Mouse (Mus musculus) MEL (cell line): ENCODE data around the gene Treh.

Source experiments
- CTCF ChIP-seq, 3 experiments: IDR thresholded peaks in 2 of 3; conservative IDR thresholded peaks in 1 of 3; 2 replicates each; pipeline ENCODE4 v1.5.1; 2011 to 2012; ENCODE audit warnings: low read length in 3 of 3, low read depth in 2 of 3, mild to moderate bottlenecking in 2 of 3, improper control_type of control experiment in 1 of 3, inconsistent platforms in 1 of 3, mixed read lengths in 1 of 3, moderate library complexity in 1 of 3; ENCODE audit not compliant: control insufficient read depth in 1 of 3, insufficient read depth in 1 of 3, poor library complexity in 1 of 3, severe bottlenecking in 1 of 3
- MYB ChIP-seq: IDR thresholded peaks from 2 replicates; pipeline ENCODE4 v1.6.1; 2011; ENCODE audit warnings: mild to moderate bottlenecking, low read depth, low read length, improper control_type of control experiment

DNA sequence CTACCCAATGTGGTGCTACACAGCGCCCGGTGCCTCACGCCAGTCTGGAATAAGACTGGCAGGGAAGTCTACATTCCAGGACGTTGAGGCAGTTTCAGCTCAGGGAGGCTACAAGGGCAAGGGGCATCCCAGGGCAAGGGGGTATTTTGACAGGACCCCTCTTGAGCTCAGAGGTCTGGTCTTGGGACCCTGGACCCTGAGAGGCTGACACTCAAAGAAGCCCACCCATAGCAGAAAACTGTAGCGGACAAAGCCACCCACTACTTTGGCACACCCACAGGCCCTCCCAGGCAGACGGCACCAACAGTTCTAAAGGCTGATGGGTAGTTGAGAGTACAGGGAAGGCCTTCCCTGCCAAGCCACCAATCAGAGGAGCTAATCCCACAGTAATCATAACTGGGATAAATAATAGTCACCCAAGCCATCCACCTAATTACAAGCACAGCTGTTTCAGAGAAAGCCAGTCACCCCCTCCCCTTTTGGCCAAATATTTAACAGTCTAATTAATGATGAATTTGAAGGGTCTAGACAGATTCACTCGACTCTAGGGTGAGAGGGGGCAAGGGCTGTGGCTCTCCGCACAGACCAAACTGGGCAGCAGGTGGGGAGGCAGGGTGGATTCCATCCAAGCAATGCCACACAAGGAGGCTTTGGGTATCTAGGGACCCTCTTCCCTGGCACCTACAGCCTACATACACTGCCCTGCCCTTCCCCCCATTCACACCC, 46.8 kb downstream of the Treh start:
- no peak for TF ChIP-seq MYB
- no peak for TF ChIP-seq CTCF (IDR thresholded peaks at IDR 0.05 in 2 of 3, conservative IDR thresholded peaks at IDR 0.05 in 1 of 3; ENCODE audit: control insufficient read depth in 1 of 3, insufficient read depth in 1 of 3, low read depth in 2 of 3, low read length in 3 of 3, poor library complexity in 1 of 3, severe bottlenecking in 1 of 3)
